Mouse (Mus musculus): ENCODE data around the gene Ric8b.

DNA sequence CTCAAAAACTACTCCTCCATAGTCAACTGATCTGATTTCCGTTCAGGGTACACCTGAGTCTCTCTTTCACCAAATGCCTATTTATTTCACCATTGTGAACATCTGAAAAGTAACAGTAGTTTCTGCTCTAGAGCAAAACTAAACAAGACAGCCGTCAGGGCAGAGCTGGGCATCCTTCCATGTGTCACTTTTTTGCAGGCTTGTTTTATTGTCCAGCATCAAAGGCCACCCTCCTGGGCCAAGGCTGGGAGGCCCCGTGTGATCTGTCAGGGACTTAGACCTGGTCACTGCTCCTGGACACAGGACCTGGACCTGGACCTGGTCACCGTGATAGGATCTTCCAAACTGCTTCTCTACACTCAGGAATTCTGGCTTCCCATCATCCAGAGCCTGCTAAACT, 45.5 kb upstream of the Ric8b start:
- TF ChIP-seq POLR2A (IDR thresholded peaks at IDR 0.05; ENCODE audit: low read depth, low read length): no peak
- no peak for TF ChIP-seq CTCF (IDR thresholded peaks at IDR 0.05; ENCODE audit: borderline replicate concordance, insufficient read depth, low read length)
